Mouse (Mus musculus): ENCODE data around the gene Dbnl. TPM values are rescaled to one million over a fixed set of nuclear protein-coding genes. Genes with fewer than 3 reads are reported as not detected.
"Not testable (repeated sequence)": the region's sequence is repeated elsewhere in the genome, so short reads cannot be mapped to it uniquely, and the experiment has no call there.

The Dbnl gene
- total RNA-seq, 2 experiments from 2014 or later, result 74.6 to 80.0 TPM

DNA sequence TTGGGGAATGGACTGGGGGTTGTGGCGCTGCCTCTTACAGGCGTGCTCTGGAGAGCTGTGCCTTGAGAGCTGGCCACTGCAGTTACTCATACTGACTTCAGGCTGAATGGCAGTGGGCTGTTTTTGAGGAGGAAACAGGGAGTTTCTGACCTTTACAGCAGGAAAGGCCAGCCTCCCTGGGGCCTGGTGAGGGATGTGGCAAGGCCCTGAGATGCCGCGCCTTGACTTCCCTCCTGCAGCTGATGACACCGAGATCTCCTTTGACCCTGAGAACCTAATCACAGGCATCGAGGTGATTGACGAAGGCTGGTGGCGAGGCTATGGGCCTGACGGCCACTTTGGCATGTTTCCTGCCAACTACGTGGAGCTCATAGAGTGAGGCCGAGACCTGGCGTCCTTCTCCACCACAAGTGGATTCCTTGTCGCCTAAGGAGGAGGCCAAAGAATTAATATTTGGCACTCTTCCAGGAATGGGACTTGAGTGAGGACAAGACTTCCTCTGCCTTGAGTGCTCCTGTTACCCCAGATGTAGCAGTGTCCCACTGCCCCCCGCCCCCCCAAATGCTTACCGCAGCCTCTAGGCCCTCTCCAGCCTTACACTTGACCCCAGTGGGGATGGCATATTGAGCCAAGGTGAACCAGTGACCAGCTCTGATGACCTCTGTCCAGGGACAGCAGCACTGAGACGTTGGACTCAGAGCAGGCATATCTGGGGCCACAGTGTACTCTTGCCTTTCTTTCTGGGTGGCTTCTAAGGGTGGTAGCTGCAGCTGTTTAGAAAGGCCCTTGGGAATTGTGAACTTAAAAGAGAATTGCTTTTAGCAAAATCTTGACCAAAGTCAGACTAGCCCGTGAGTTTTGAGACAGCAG lies 11.6 kb downstream of the Dbnl start:
- DNase-seq (ENCODE audit: low spot score in 2 of 2), result no peak
- no peak overlapping the region for H3K4me3 ChIP-seq
- TF ChIP-seq CTCF (conservative IDR thresholded peaks at IDR 0.05), result no peak
- no peak overlapping the region for H3K27ac ChIP-seq

DNA sequence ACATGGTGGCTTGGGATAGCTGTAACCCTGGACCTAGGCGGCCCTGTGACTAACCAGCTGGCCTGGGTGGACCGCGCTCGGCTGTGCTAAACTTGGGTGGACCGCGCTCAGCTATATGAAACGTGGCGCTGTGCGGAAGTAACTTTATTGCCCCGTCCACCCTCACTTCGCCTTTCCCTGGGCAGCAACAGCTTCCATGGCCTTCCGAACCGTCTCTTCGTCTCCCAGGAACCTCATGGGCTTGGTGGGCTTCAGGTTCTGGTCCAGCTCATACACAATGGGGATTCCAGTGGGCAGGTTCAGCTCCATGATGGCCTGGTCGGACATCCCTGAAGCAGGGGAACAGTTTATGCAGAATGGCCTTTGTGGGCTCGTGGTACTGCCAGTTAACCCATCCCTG lies 13.2 kb downstream of the Dbnl start:
- Histone ChIP-seq H3K4me3 (no peak overlapping the region), H3K27ac (no peak overlapping the region)
- DNase-seq (ENCODE audit: low spot score in 2 of 2), result no peak
- TF ChIP-seq CTCF (conservative IDR thresholded peaks at IDR 0.05), result no peak

DNA sequence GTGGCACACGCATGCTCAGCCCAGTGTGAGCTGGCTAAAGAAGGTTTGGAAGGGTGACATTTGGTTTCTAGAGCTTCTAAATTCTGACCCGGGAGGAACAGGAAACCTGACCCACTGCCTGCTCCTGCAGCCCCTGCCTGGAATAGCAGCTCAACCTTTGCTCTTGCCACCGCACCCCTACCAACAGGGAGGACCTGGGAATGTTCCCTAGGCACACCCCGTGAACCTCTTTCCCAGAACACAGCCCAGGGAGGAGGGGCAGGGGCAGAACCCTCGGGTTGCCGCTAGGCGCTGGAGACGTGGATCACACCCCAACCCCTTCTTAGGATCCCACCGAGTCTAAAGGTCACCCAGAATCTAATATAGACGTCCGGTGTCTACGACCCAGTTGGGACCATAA lies 13.7 kb downstream of the Dbnl start:
- peak overlapping the region; percentile 23; the same call in 1 of the 2 replicates for H3K27ac ChIP-seq
- no peak for DNase-seq (ENCODE audit: low spot score in 2 of 2)
- TF ChIP-seq CTCF (conservative IDR thresholded peaks at IDR 0.05), result no peak

DNA sequence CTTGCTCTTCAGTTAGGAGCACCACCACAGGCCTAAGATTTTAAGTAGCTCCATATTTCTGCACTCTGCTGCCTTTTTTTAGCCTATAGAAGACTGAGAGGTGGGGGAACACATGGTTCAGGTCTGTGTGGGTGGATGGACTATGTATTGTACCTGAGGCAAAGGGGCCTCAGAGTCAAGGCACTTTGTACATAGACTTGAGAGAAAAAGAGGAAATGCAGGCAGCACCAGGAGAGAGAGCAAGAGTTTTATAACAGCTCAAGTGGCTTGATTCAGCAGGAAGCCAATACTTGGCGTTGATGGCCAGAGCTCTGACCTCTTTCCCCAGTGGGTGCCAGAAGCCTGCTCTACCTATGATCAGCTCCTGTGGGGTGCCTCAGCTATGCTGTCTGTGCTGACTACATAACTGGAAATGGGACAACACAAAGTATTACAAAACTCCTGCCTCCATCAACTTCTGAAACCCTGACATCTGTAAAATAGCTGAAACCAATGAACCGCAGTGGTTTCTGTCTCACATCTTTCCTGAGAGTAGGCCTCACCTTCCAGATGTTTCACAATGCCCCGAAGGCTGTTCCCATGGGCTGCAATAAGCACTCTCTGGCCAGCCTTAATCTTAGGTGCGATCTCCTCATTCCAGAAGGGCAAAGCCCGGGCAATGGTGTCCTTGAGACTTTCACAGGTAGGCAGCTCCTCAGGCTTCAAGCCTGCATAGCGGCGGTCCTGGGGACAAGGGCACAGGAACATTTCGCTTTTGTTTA lies 14.3 kb downstream of the Dbnl start:
- Histone ChIP-seq H3K4me3 (no peak overlapping the region; the same call in 1 of the 2 replicates), H3K27ac (peak overlapping the region; percentile 72)
- no peak for DNase-seq (ENCODE audit: low spot score in 2 of 2)
- no peak for TF ChIP-seq CTCF (conservative IDR thresholded peaks at IDR 0.05)

More for the DNA sequence above, 13.7 kb downstream of the Dbnl start:
- H3K4me3 ChIP-seq, result no peak overlapping the region

DNA sequence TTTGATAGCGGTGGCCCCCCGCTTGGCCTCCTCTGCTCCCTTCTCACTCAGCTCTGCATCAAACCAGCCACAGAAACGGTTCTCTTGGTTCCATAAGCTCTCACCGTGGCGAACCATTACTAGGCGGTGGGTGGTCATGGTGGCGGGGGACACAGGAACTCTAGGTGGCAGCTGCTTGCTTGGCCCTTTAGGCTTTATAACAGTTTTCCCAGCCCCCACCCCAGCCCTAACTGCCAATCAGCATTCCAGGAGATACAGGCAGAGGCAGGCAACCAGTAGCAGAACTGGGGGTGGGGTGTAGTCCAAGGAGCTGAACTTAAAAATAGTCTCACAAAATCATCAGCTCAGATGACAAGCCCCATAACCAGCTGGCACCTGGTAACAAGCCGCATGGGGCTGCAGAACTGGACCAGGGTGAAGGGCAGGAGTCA lies 15.3 kb downstream of the Dbnl start, which contains the start of gene Pgam2:
TSS of gene Pgam2 (minus strand) at position 183 of the 431 bp plus-strand sequence.
- Histone ChIP-seq H3K4me3 (peak within 1 kb of the TSS; percentile 29; the same call in 1 of the 2 replicates), H3K27ac (peak within 1 kb of the TSS; percentile 72)
- TF ChIP-seq CTCF (conservative IDR thresholded peaks at IDR 0.05), result no peak
- peak in 1 of 2 experiments; percentile 47 for DNase-seq (ENCODE audit: low spot score in 2 of 2)

DNA sequence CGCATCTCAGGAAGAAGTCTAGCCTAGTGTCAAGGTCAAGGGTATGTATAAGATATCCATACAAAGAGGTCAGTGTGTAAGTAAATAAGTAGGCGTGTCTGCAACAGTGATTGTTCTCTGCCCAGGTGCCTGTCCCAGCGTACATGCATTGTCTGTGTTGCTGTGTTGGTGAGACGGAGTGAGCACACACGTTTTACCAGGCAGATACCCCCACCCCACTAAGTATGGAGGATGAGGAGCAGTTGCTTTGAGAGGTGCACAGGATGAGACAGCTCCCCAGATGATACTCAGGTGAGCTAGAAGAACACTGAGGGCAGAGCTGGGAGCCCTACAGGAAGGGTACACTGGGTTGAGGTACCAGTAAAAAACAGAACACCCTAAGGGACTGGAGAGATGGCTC lies 15.9 kb downstream of the Dbnl start:
- no peak for DNase-seq (ENCODE audit: low spot score in 2 of 2)
- Histone ChIP-seq H3K27ac (peak overlapping the region; percentile 72), H3K4me3 (no peak overlapping the region)
- no peak for TF ChIP-seq CTCF (conservative IDR thresholded peaks at IDR 0.05)

DNA sequence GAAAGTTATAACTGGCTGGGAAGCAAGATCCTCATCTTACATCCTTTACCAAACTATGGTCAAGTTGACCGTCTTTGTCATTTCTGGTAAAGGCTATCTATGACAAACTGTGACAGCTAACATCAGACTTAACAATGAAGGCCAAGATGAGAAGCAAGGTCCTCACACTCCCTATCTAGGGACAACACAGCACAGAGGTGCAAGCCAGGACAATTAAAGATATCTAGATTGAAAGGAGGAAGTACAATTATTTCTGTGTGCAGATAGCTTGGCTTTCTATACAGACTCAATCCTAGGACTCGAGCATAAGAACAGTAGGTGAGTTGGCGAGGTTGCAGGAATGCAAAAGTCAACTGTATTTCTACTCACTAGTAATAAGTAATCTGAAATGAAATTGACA lies 17.4 kb downstream of the Dbnl start:
- H3K27ac ChIP-seq, result no peak overlapping the region
- DNase-seq (ENCODE audit: low spot score in 2 of 2), result no peak
- H3K4me3 ChIP-seq, result no peak overlapping the region
- no peak for TF ChIP-seq CTCF (conservative IDR thresholded peaks at IDR 0.05)

DNA sequence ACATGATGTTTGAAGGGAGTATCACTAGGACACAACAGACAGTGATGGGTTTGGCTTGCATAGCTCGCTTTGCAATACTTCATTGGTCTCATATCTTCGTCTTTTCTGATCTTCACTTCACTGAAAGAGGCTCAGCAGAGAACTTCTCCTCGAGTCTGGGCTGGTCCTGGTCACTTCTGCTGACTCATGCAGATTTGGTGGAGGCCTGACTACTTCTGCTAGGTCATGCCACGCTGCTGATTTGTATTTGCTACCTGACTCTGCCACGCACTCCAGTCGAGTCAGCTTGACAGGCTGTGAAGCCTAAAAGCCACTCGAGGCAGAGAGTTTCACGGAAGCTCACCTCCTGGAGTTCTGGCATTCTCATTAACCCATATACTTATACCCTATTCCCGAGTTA lies 19.7 kb downstream of the Dbnl start:
- Histone ChIP-seq H3K27ac (no peak overlapping the region), H3K4me3 (no peak overlapping the region)
- DNase-seq (ENCODE audit: low spot score in 2 of 2), result no peak
- TF ChIP-seq CTCF (conservative IDR thresholded peaks at IDR 0.05), result no peak

DNA sequence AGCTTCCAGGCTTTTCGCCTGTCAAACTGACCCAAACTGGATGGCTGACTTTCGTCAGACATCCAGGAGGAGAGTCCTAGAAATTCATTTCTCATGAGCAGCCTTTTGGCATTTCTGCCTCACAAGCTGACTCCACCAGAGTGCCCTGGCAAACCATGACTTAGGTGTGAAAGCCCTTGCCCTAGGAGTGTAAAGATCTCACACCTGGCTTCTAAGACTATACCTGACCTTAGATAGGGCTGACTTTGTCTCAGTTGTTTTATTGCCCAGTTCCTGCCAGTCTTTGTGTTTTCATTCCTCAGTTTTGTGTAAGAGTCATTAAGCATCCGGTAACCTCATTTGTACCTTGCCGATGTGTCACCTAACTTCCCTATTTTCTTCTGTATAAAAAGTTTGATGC lies 21.2 kb downstream of the Dbnl start:
- not testable (repeated sequence) for H3K27ac ChIP-seq; DNase-seq (ENCODE audit: low spot score in 2 of 2); H3K4me3 ChIP-seq

DNA sequence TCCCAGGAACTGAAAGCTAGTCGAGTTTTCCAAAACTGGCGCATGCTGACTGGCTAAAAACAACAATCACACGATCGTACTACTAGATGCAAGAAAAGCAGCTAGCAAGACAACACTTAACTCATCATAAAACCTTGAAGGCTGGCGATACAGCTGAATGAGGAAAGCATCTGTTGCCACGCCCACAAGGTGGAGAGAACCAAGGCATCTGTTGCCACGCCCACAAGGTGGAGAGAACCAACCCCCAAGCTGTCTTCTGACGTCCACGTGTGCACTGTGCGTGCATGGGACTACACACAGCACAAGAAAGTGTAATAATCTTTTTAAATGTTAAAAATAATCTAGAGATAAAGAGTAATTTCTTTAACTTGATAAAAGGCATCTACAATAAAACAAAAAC lies 25.1 kb downstream of the Dbnl start:
- no peak for DNase-seq (ENCODE audit: low spot score in 2 of 2)
- no peak for TF ChIP-seq CTCF (conservative IDR thresholded peaks at IDR 0.05)
- H3K27ac ChIP-seq, result no peak overlapping the region
- H3K4me3 ChIP-seq, result no peak overlapping the region

DNA sequence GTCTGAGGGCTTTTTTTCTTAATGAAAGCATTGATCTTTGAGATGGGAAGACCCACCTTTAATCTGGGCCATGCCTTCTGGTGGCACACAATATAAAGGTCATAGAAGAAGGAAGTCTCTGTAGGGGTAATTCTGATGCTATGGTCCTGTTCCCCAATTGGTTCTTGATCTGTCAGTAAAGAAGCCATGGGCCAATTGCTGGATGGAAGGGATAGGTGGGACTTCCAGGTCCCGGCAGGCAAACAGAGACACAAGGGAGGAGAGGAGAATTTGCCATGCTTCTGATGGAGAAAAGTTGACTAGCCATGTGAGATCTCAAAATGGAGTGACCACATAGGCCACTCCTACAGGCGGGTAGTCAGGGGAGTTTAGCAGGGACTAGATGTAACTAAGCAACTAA lies 30.9 kb downstream of the Dbnl start:
- H3K27ac ChIP-seq, result no peak overlapping the region
- no peak for TF ChIP-seq CTCF (conservative IDR thresholded peaks at IDR 0.05)
- H3K4me3 ChIP-seq, result no peak overlapping the region
- DNase-seq (ENCODE audit: low spot score in 2 of 2), result no peak

DNA sequence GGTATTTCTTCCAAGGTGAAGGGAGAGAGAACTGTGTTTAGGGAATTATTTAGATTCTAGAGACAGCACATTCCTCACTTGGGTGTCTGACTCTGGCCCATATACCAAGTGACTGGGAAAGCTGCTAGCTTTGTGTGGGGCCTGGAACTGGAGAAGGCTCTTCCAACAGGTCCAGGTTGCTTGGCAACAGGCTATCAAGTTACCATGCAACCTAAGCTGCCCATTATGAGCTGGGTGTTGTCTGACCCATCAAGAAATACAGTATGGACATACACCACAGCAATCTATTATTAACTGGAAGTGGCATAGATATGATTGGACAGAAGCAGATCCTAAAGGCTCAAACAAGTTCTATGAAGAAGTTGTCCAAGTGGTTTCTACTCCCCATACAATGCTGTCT lies 37.1 kb downstream of the Dbnl start:
- DNase-seq (ENCODE audit: low spot score in 2 of 2), result no peak
- no peak for TF ChIP-seq CTCF (conservative IDR thresholded peaks at IDR 0.05)
- Histone ChIP-seq H3K27ac (no peak overlapping the region), H3K4me3 (no peak overlapping the region)

DNA sequence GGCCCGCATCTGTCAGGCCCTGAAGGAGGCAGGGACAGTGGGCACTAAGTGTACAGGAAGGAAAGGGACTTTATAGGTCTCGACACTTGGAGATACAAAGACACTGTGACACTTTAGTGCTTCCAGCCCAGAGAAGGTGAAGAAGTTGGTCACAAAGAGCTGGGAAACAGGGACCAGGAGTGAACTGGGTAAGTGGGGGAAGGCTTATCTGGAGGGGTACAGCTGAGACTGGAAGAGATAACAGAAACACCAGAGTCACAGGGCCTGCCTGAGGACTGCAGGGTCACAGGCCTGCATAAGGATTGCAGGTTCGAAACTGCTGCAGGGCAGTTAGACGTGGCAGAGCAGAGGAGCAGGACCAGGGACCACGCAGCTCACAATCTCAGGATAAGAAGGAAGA lies 39.6 kb downstream of the Dbnl start:
- no peak for TF ChIP-seq CTCF (conservative IDR thresholded peaks at IDR 0.05)
- no peak overlapping the region for H3K27ac ChIP-seq

More for the DNA sequence above, 39.6 kb downstream of the Dbnl start:
- no peak for DNase-seq (ENCODE audit: low spot score in 2 of 2)
- no peak overlapping the region for H3K4me3 ChIP-seq

All from layer of hippocampus, adult 2 months (tissue).